Comparison of ENCODE assay signal across 15 mouse cellular contexts in genomic region chr14:76767301-76767700, GRCm38 (mm10).
"Had no signal": no experiment of that assay in that cellular context is flagged by ENCODE, and none has a peak within 500 bp of the region (broad histone marks: within the 10 kb centered on the region; RNA-seq: fewer than 3 reads in every experiment).

No protein-coding gene starts in this region.

- H3K27me3 ChIP-seq: kidney, embryonic 15.5 days; limb, embryonic 13.5 days; midbrain, embryonic 15.5 days had no signal

- DNase-seq: kidney, adult 11 months; kidney, postnatal 14 days; layer of hippocampus, adult 9-11 months; layer of hippocampus, postnatal 36 days; left cerebral cortex, postnatal 4 days; lung, adult 18-20 months; lung, postnatal 36 days; retina, postnatal 1 day; right cerebral cortex, postnatal 4 days; spleen, adult 18-20 months had no signal

- H3K4me3 ChIP-seq: kidney, embryonic 15.5 days; limb, embryonic 13.5 days; midbrain, embryonic 15.5 days; neural tube, embryonic 12.5 days had no signal

- H3K27ac ChIP-seq: kidney, embryonic 15.5 days; limb, embryonic 13.5 days; liver, embryonic 14.5 days; midbrain, embryonic 15.5 days; neural tube, embryonic 12.5 days had no signal

- ATAC-seq: midbrain, embryonic 15.5 days had no signal

- H3K36me3 ChIP-seq: kidney, embryonic 15.5 days; limb, embryonic 13.5 days; midbrain, embryonic 15.5 days; neural tube, embryonic 12.5 days had no signal
